Mouse (Mus musculus) natural killer cell, adult 2 months (primary cell): ENCODE measurements around the gene Faap24.

Source experiments
- DNase-seq, 2 experiments: peaks; one replicate each; pipeline ENCODE4 v3.0.0; 2022; ENCODE audit warnings: low spot score in 2 of 2

Faap24 gene

GRCm38 (mm10) chr7:35365161-35365910 lies 31.3 kb downstream of the Faap24 start:
- DNase-seq = no peak

- DNase-seq = no peak
These were observed 33.8 kb downstream of the Faap24 start for GRCm38 (mm10) chr7:35362868-35363267.

GRCm38 (mm10) chr7:35362253-35362652 lies 34.4 kb downstream of the Faap24 start:
- DNase-seq = no peak

- no peak for DNase-seq
These were observed 39.0 kb downstream of the Faap24 start for GRCm38 (mm10) chr7:35357621-35358020.

- no peak for DNase-seq
These were observed 41.2 kb downstream of the Faap24 start for GRCm38 (mm10) chr7:35355303-35355872.

GRCm38 (mm10) chr7:35353306-35353705 lies 43.3 kb downstream of the Faap24 start:
- DNase-seq = no peak

GRCm38 (mm10) chr7:35351155-35351554 lies 45.5 kb downstream of the Faap24 start:
- no peak for DNase-seq

- DNase-seq = no peak
These were observed 46.6 kb downstream of the Faap24 start for GRCm38 (mm10) chr7:35349886-35350684.

- DNase-seq = no peak
These were observed 47.6 kb downstream of the Faap24 start for GRCm38 (mm10) chr7:35349022-35349421.

GRCm38 (mm10) chr7:35347918-35348700 lies 48.5 kb downstream of the Faap24 start:
- DNase-seq = no peak

- no peak for DNase-seq
These were observed 51.8 kb downstream of the Faap24 start for GRCm38 (mm10) chr7:35344785-35345330.

- DNase-seq = no peak
These were observed 54.1 kb downstream of the Faap24 start for GRCm38 (mm10) chr7:35342498-35342897.
